Mouse (Mus musculus) heart, embryonic 14.5 days (tissue): ENCODE measurements around the gene Gata3. TPM values are rescaled to one million over a fixed set of nuclear protein-coding genes. Genes with fewer than 3 reads are reported as not detected.

Source experiments
- ATAC-seq: fragments of 200-750 bp; cut with Nextera tagmentation; 2 replicates; pipeline ENCODE4 v1.8.0; 2017; ENCODE audit warnings: low read depth, moderate TSS enrichment; ENCODE audit not compliant: insufficient number of reproducible peaks, insufficient read depth, low FRiP score
- H3K27ac ChIP-seq, 2 experiments: fragments of 200-500 bp in 1 of 2; fragments of 300-500 bp in 1 of 2; sonication (generic) in 1 of 2; replicated peaks in 1 of 2; 2 replicates each; pipeline ENCODE4 v1.5.1; 2012 to 2014; ENCODE audit warnings: low read depth in 2 of 2, low read length in 2 of 2, control low read depth in 1 of 2, mild to moderate bottlenecking in 1 of 2, mixed read lengths in 1 of 2; ENCODE audit not compliant: control insufficient read depth in 1 of 2, insufficient read depth in 1 of 2
- H3K27me3 ChIP-seq: fragments of 300-500 bp; sonication (generic); 2 replicates; pipeline ENCODE4 v1.6.1; 2014; ENCODE audit warnings: mild to moderate bottlenecking, low read length, control low read depth; ENCODE audit not compliant: control insufficient read depth, insufficient read depth
- H3K36me3 ChIP-seq: fragments of 300-500 bp; sonication (generic); 2 replicates; pipeline ENCODE4 v1.6.1; 2014; ENCODE audit warnings: mild to moderate bottlenecking, control low read depth, low read length, mixed read lengths; ENCODE audit not compliant: control insufficient read depth, insufficient read depth
- H3K4me1 ChIP-seq, 2 experiments: fragments of 200-500 bp in 1 of 2; fragments of 300-500 bp in 1 of 2; sonication (generic) in 1 of 2; 2 replicates each; pipeline ENCODE4 v1.6.1; 2012 to 2014; ENCODE audit warnings: low read length in 2 of 2, control low read depth in 1 of 2, mixed read lengths in 1 of 2; ENCODE audit not compliant: control insufficient read depth in 2 of 2, insufficient read depth in 2 of 2
- H3K4me2 ChIP-seq: fragments of 300-500 bp; sonication (generic); 2 replicates; pipeline ENCODE4 v1.6.1; 2014; ENCODE audit warnings: mild to moderate bottlenecking, low read length
- H3K4me3 ChIP-seq, 2 experiments: fragments of 200-500 bp in 1 of 2; fragments of 300-500 bp in 1 of 2; sonication (generic) in 1 of 2; 2 replicates each; pipeline ENCODE4 v1.5.1; 2012 to 2014; ENCODE audit warnings: low read length in 2 of 2, mild to moderate bottlenecking in 2 of 2, control low read depth in 1 of 2, low read depth in 1 of 2, moderate library complexity in 1 of 2; ENCODE audit not compliant: control insufficient read depth in 1 of 2, insufficient read depth in 1 of 2
- H3K9ac ChIP-seq: fragments of 300-500 bp; sonication (generic); 2 replicates; pipeline ENCODE4 v1.6.1; 2014; ENCODE audit warnings: mild to moderate bottlenecking, low read length
- H3K9me3 ChIP-seq: fragments of 300-500 bp; sonication (generic); 2 replicates; pipeline ENCODE4 v1.6.1; 2016; ENCODE audit warnings: low read length, control low read depth; ENCODE audit not compliant: control insufficient read depth
- WGBS: fragments of 180-500 bp; shearing (Covaris S2); extraction: QIAGEN DNeasy Blood & Tissue Kit; methylation state at CpG from one replicate; pipeline ENCODE4 v1.1.7; 2014; 5-methylcytosine and 5-hydroxymethylcytosine counted together
- polyA plus RNA-seq: library from polyadenylated mRNA; unstranded; fragments of >200 nt; fragmentation: Nextera tagmentation; extraction: Ambion mirVana; gene quantifications from 2 replicates; pipeline ENCODE4 v1.2.1, GENCODE M21; 2014

The Gata3 gene
- polyA plus RNA-seq, 1 experiment from 2014 or later, result 3.1 TPM

- no peak for ATAC-seq
- no peak overlapping the region for H3K4me3 ChIP-seq
- no peak overlapping the region for H3K27ac ChIP-seq
- H3K36me3 ChIP-seq, result no peaks in the 10 kb centered on the region
- WGBS, result 4% methylated on average over 5 of the region's 5 CpGs
- H3K27me3 ChIP-seq, result peaks cover 96% of the 10 kb centered on the region
- no peaks in the 10 kb centered on the region for H3K9me3 ChIP-seq
- H3K9ac ChIP-seq, result no peak overlapping the region
- H3K4me2 ChIP-seq, result no peak overlapping the region
- peaks cover under 1 to 13% of the 10 kb centered on the region in 2 experiments; a peak in 3 of 4 replicates for H3K4me1 ChIP-seq
Observed at GRCm38 (mm10) chr2:9890906-9891305, 1.1 kb upstream of the Gata3 start.

- peak overlapping the region; percentile 62; the same call in 1 of the 2 replicates for H3K4me2 ChIP-seq
- H3K36me3 ChIP-seq, result no peaks in the 10 kb centered on the region
- WGBS, result 9% methylated on average over 8 of the region's 8 CpGs
- peaks cover 0 to 13% of the 10 kb centered on the region in 2 experiments; a peak in 1 of 4 replicates for H3K4me1 ChIP-seq
- no peak overlapping the region for H3K27ac ChIP-seq
- H3K27me3 ChIP-seq, result peaks cover 96% of the 10 kb centered on the region
- ATAC-seq, result no peak
- no peaks in the 10 kb centered on the region for H3K9me3 ChIP-seq
- peak overlapping the region in 1 of 2 experiments; percentile 25; a peak in 1 of 4 replicates for H3K4me3 ChIP-seq
- H3K9ac ChIP-seq, result no peak overlapping the region
Observed at GRCm38 (mm10) chr2:9890251-9890650, 417 bp upstream of the Gata3 start.

GRCm38 (mm10) chr2:9888913-9889650 is 752 bp downstream of the Gata3 start, which contains the start of gene 9230102O04Rik:
Gene 9230102O04Rik (minus strand): TSS chr2:9889540.
- Histone ChIP-seq H3K9me3 (no peaks in the 10 kb centered on the region), H3K4me1 (peaks cover 0 to 15% of the 10 kb centered on the region in 2 experiments; a peak in 2 of 4 replicates), H3K36me3 (no peaks in the 10 kb centered on the region), H3K27me3 (peaks cover 93% of the 10 kb centered on the region), H3K9ac (no peak within 1 kb of the TSS), H3K4me2 (peak within 1 kb of the TSS; percentile 62), H3K27ac (no peak within 1 kb of the TSS), H3K4me3 (peak within 1 kb of the TSS; percentile 25)
- peak; percentile 68; the same call in 1 of the 2 replicates for ATAC-seq
- 1% methylated on average over 30 of the region's 30 CpGs for WGBS

GRCm38 (mm10) chr2:9887636-9888035 is 2.2 kb downstream of the Gata3 start:
- ATAC-seq, result no peak
- no peak overlapping the region for H3K9ac ChIP-seq
- H3K4me1 ChIP-seq, result peaks cover 4 to 23% of the 10 kb centered on the region in 2 experiments
- no peaks in the 10 kb centered on the region for H3K36me3 ChIP-seq
- H3K27ac ChIP-seq, result no peak overlapping the region
- under 1% methylated on average over 7 of the region's 7 CpGs for WGBS
- no peaks in the 10 kb centered on the region for H3K9me3 ChIP-seq
- no peak overlapping the region for H3K4me2 ChIP-seq
- H3K27me3 ChIP-seq, result peaks cover 85% of the 10 kb centered on the region
- no peak overlapping the region for H3K4me3 ChIP-seq

- WGBS, result 7% methylated on average over 7 of the region's 7 CpGs
- peaks cover 83% of the 10 kb centered on the region for H3K27me3 ChIP-seq
- H3K4me3 ChIP-seq, result no peak overlapping the region
- H3K4me2 ChIP-seq, result no peak overlapping the region
- peaks cover 5 to 28% of the 10 kb centered on the region in 2 experiments for H3K4me1 ChIP-seq
- no peak overlapping the region for H3K9ac ChIP-seq
- no peaks in the 10 kb centered on the region for H3K36me3 ChIP-seq
- no peak for ATAC-seq
- H3K27ac ChIP-seq, result no peak overlapping the region
- no peaks in the 10 kb centered on the region for H3K9me3 ChIP-seq
Observed at GRCm38 (mm10) chr2:9886921-9887610, 2.8 kb downstream of the Gata3 start.

GRCm38 (mm10) chr2:9886031-9886430 is 3.8 kb downstream of the Gata3 start:
- 27% methylated on average over 3 of the region's 3 CpGs for WGBS
- no peak overlapping the region for H3K4me2 ChIP-seq
- H3K9me3 ChIP-seq, result no peaks in the 10 kb centered on the region
- H3K27ac ChIP-seq, result no peak overlapping the region
- H3K9ac ChIP-seq, result no peak overlapping the region
- ATAC-seq, result no peak
- H3K36me3 ChIP-seq, result no peaks in the 10 kb centered on the region
- H3K4me1 ChIP-seq, result peaks cover 7 to 30% of the 10 kb centered on the region in 2 experiments
- no peak overlapping the region for H3K4me3 ChIP-seq
- H3K27me3 ChIP-seq, result peaks cover 85% of the 10 kb centered on the region

GRCm38 (mm10) chr2:9885217-9885770 is 4.5 kb downstream of the Gata3 start:
- Histone ChIP-seq H3K27me3 (peaks cover 86% of the 10 kb centered on the region), H3K9ac (no peak overlapping the region), H3K4me3 (no peak overlapping the region), H3K9me3 (no peaks in the 10 kb centered on the region), H3K4me1 (peaks cover 7 to 31% of the 10 kb centered on the region in 2 experiments), H3K27ac (no peak overlapping the region), H3K36me3 (no peaks in the 10 kb centered on the region), H3K4me2 (no peak overlapping the region)
- ATAC-seq, result no peak
- 14% methylated on average over 14 of the region's 14 CpGs for WGBS
